Mouse (Mus musculus): ENCODE data around the gene Hmga2.

GRCm38 (mm10) chr10:120402966-120403365 lies 73.3 kb downstream of the Hmga2 start:
- TF ChIP-seq EP300 (IDR thresholded peaks at IDR 0.05), result no peak
- no peak for TF ChIP-seq CTCF (IDR thresholded peaks at IDR 0.05)
